Mouse (Mus musculus) adrenal gland (tissue): ENCODE data around the gene Ankrd36.

Experiments used
- intact Hi-C: fragments of 180-260 bp; cut with DNase I; formaldehyde crosslinking; loops from one replicate; pipeline ENCODE4 v1.15.1; 2025

The Ankrd36 gene

DNA sequence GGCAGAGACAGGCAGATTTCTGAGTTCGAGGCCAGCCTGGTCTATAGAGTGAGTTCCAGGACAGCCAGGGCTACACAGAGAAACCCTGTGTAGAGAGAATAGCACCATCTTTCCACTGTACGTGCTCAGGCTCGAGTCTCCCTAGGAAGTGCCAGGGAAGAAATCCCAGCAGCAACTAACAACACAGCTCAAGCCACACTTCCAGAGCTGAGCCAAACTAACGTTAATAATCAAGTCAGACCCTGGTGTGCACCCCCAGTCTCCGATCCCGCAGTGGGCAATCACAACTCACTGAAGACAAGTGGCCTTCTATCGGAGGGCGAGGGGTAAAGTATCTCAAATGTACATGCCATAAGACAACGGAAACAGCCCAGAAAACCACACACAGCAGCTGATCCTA is 160.1 kb downstream of the Ankrd36 start:
- intact Hi-C loops = no loop called here

DNA sequence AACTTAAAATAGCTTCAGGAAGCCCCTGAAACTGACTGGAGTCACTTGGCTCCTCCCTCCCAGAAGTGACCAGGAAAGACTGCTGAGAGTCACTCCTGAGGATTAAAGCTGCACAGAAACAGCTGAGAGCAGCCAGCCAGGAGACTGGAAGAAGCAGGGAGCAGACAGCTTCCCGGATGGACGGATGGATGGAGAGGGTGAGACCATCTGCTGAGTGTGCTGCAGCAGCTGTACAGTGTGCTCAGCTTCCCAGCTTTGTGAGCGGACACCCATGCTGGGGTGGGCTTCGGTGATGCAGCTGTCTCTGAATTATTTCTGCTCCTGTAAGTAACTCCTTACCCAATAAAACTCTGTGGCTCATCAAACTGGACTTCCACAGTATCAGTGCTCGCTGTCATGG is 162.9 kb downstream of the Ankrd36 start:
- intact Hi-C loops = no loop called here

DNA sequence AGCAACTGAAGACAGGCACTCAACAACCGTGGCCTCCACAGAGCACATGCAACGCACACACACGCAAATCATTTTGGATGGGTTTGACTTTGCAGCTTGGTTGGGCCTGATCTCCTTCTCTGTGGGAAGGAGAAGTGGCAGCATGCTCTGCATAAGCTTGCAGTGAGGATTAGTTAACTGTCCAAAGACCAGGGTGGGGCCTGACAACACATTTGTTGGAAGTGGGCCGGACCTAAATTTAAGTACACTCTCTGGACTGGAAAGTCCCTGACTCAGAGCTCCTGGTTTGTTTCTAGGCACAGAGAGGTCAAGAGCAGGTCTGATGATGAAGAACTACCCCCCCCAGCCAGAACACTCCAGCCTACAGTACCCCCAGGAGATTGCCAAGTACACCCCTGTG is 164.8 kb downstream of the Ankrd36 start:
- intact Hi-C loops = no loop called here

DNA sequence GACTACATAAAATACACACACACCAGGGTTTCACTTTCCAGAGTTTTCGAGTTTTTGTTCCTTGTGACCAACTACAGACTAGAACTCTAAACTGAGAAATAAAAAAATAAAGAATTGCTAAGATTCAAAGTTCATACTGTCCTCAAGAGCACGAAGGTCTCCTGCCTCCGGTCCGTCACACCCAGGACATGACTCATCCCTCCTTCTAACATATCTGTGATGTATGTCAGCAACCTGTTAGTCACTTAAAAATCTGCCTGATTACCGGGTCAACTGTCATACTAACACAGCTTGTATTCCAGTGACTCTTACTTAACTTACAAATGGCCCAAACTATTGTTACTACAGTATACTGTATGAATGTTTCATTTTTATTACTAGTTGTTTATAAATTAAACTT is 167.7 kb downstream of the Ankrd36 start:
- intact Hi-C loops = no loop called here
